Mouse (Mus musculus): ENCODE measurements around the gene Ccdc154. TPM values are rescaled to one million over a fixed set of nuclear protein-coding genes. Genes with fewer than 3 reads are reported as not detected.
"Not testable (repeated sequence)": the region's sequence is repeated elsewhere in the genome, so short reads cannot be mapped to it uniquely, and the experiment has no call there.

Ccdc154 gene
- total RNA-seq (2021), result under 1 TPM in 1 of 2 experiments, not detected in 1; 0.48 TPM

GRCm38 (mm10) chr17:25162161-25162560 is at the start of gene Ccdc154:
Ccdc154 (plus strand) TSS chr17:25162461.
- DNase-seq (ENCODE audit: low spot score in 2 of 2), result no peak
- intact Hi-C loops (cut with DNase I), result no loop called here

- no peak for DNase-seq (ENCODE audit: low spot score in 2 of 2)
- intact Hi-C loops (cut with DNase I), result loop anchor here (5.0 kb wide), 1 partner anchor 157 kb away; the partner anchor contains the start of gene Ube2i
Observed at GRCm38 (mm10) chr17:25114908-25115645, 47.2 kb upstream of the Ccdc154 start.

- DNase-seq (ENCODE audit: low spot score in 2 of 2), result peak; percentile 91
- intact Hi-C loops (cut with DNase I), result loop anchor here (5.0 kb wide), 1 partner anchor 156 kb away; the partner anchor contains the start of gene Ube2i
Observed at GRCm38 (mm10) chr17:25115664-25116432, 46.4 kb upstream of the Ccdc154 start, which contains the start of gene Telo2. Telo2 (minus strand) TSS chr17:25115967.

- intact Hi-C loops (cut with DNase I), result loop anchor here (5.0 kb wide), 1 partner anchor 155 kb away; the partner anchor contains the start of gene Ube2i
- no peak for DNase-seq (ENCODE audit: low spot score in 2 of 2)
Observed at GRCm38 (mm10) chr17:25117263-25117662, 45.0 kb upstream of the Ccdc154 start.

GRCm38 (mm10) chr17:25120406-25120805 is 41.9 kb upstream of the Ccdc154 start, which contains the start of gene Ptx4:
Ptx4 (plus strand) TSS chr17:25120760.
- intact Hi-C loops (cut with DNase I), result no loop called here
- DNase-seq (ENCODE audit: low spot score in 2 of 2), result no peak

GRCm38 (mm10) chr17:25123979-25124378 is 38.3 kb upstream of the Ccdc154 start:
- DNase-seq (ENCODE audit: low spot score in 2 of 2), result no peak
- intact Hi-C loops (cut with DNase I), result no loop called here

GRCm38 (mm10) chr17:25125442-25126060 is 36.7 kb upstream of the Ccdc154 start:
- DNase-seq (ENCODE audit: low spot score in 2 of 2); intact Hi-C loops (cut with DNase I): not testable (repeated sequence)

- DNase-seq (ENCODE audit: low spot score in 2 of 2), result no peak
- intact Hi-C loops (cut with DNase I), result no loop called here
Observed at GRCm38 (mm10) chr17:25127079-25127478, 35.2 kb upstream of the Ccdc154 start.

- DNase-seq (ENCODE audit: low spot score in 2 of 2), result no peak
- intact Hi-C loops (cut with DNase I), result no loop called here
Observed at GRCm38 (mm10) chr17:25127681-25128080, 34.6 kb upstream of the Ccdc154 start.

- DNase-seq (ENCODE audit: low spot score in 2 of 2), result no peak
- intact Hi-C loops (cut with DNase I), result no loop called here
Observed at GRCm38 (mm10) chr17:25130060-25130459, 32.2 kb upstream of the Ccdc154 start.

- intact Hi-C loops (cut with DNase I), result no loop called here
- peak; percentile 95 to 96 for DNase-seq (ENCODE audit: low spot score in 2 of 2)
Observed at GRCm38 (mm10) chr17:25133275-25133698, 29.0 kb upstream of the Ccdc154 start, which contains the start of gene Clcn7. Clcn7 (plus strand) TSS chr17:25133391.

- intact Hi-C loops (cut with DNase I), result loop anchor here (5.0 kb wide), 1 partner anchor 47 kb away; the partner anchor contains the start of gene BC003965
Observed at GRCm38 (mm10) chr17:25135622-25136021, 26.6 kb upstream of the Ccdc154 start.

GRCm38 (mm10) chr17:25138803-25139202 is 23.5 kb upstream of the Ccdc154 start:
- intact Hi-C loops (cut with DNase I), result loop anchor here (5.0 kb wide), 1 partner anchor 43 kb away; the partner anchor contains the start of gene BC003965
- DNase-seq (ENCODE audit: low spot score in 2 of 2), result no peak

More at GRCm38 (mm10) chr17:25135622-25136021, 26.6 kb upstream of the Ccdc154 start:
- DNase-seq (ENCODE audit: low spot score in 2 of 2), result no peak

GRCm38 (mm10) chr17:25139960-25140359 is 22.3 kb upstream of the Ccdc154 start:
- no peak for DNase-seq (ENCODE audit: low spot score in 2 of 2)
- intact Hi-C loops (cut with DNase I), result loop anchor here (5.0 kb wide), 1 partner anchor 42 kb away; the partner anchor contains the start of gene BC003965

- intact Hi-C loops (cut with DNase I), result no loop called here
- no peak for DNase-seq (ENCODE audit: low spot score in 2 of 2)
Observed at GRCm38 (mm10) chr17:25163387-25163786, 1.1 kb downstream of the Ccdc154 start.

GRCm38 (mm10) chr17:25164770-25165169 is 2.5 kb downstream of the Ccdc154 start:
- intact Hi-C loops (cut with DNase I), result no loop called here
- DNase-seq (ENCODE audit: low spot score in 2 of 2), result no peak

GRCm38 (mm10) chr17:25165970-25166671 is 3.9 kb downstream of the Ccdc154 start:
- no peak for DNase-seq (ENCODE audit: low spot score in 2 of 2)
- intact Hi-C loops (cut with DNase I), result no loop called here

GRCm38 (mm10) chr17:25169706-25170105 is 7.4 kb downstream of the Ccdc154 start:
- intact Hi-C loops (cut with DNase I), result no loop called here
- no peak for DNase-seq (ENCODE audit: low spot score in 2 of 2)

GRCm38 (mm10) chr17:25172558-25172957 is 10.3 kb downstream of the Ccdc154 start:
- no peak for DNase-seq (ENCODE audit: low spot score in 2 of 2)
- intact Hi-C loops (cut with DNase I), result no loop called here

Data from left cerebral cortex, postnatal 36 days (tissue).